Mouse (Mus musculus) c-Kit-positive CD71-negative TER-119-negative erythroid progenitor cells, embryonic 14.5 days (primary cell): ENCODE data around the gene Fut8.
"Not testable (repeated sequence)": the region's sequence is repeated elsewhere in the genome, so short reads cannot be mapped to it uniquely, and the experiment has no call there.

Source experiments
- DNase-seq: peaks from one replicate; pipeline ENCODE4 v3.0.0-alpha.2; 2013; ENCODE audit warnings: low read depth

The Fut8 gene

DNA sequence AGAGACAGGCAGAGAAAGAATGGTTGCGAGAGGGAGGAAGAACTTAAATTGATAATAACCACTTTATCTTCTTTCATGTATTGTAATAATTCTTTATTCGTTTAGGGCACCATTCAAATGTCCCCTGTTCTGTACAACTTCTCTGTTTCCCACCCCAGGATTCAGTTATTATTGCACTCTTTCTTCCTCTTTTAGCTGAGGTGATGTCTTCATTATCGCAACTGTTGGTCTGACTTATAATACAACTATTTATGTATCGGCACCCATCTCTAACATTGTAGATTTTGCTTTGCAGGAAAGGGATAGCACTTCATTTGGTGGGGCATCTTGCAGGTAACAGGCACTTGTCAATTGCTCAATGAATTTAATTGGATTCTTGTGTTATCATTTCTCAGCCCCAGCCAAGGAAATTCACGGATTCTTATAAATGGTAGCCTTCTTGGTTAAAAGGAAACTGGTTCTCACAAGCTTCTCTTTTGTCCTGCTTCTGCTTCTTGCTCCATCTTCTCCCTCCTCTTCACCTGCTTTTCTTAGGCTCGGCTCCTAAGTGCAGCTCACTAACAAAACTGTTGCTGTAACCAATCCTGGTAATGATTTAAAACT, 15.6 kb upstream of the Fut8 start:
- DNase-seq, result no peak

DNA sequence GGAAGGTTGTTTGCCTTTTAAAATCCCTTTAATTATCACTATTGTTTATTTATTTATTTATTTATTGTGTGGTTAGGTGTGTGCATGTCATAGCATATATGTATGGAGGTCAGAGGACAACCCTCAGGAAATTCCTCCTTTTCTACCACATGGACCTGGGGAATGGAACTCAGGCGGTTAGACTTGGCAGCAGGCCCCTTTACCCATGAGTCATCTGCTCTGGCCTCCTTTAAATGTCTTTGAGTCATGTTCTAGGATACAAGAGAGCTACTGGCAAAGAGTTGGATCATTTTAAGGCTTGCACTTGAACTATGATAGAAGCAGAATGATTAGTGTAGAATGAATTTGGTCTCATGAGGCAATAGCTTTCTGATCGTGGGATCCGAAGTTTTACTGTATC, 14.3 kb upstream of the Fut8 start:
- no peak for DNase-seq

DNA sequence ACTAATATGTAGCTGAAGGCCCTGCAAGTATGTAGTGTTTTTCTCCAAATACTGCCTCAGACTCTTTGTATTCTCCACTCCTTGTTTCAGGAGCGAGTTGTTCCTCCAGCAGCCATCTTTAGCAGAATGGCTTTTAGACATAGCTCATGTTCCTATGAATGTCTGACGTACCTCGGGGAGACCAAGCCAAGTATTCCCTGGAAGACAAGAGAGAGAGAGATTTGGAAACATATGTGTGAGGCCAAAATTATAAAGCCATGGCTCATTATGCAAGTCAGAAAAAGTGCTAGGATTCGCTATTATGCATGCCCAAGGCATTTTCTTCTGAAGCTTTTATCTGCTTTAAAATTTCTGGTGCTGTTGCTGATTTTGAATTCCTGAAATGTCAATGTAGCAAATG, 13.8 kb upstream of the Fut8 start:
- DNase-seq, result no peak

DNA sequence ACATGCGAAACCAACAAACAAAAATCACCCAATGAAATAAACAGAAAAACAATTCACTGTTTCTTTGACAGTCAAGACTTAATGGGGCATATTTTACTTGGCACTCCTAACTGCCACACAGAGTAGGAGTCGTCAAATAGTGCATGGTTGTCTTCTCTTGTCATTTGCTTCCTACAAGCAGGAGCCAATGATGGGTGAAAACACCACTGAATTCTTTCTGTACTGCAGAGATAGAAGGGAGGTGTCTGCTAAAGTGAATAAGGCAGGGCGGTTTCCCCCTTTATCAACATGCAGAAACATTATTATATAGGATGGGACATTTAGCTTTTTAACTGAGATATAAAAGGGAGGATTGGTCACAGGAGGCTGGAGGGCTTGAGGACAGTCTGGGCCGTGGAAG, 13.0 kb upstream of the Fut8 start:
- no peak for DNase-seq

DNA sequence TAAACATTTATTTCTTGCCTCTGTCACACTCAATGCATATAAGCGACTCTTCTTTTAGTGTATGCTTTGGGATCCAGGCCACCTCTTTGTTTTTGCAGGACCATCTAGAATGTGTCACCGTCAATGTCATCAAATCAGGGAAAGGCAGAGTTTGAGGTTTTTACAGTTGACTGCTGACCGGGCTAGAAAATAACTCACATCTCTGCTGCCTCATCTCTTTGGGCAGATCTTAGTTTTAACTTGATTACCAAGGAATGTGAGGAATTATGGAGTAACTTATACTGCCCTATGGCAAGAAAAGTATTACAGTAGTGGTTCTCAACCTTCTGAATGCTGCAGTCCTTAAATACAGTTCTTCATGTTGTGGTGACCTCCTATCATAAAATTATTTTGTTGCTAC, 12.2 kb upstream of the Fut8 start:
- DNase-seq, result no peak

DNA sequence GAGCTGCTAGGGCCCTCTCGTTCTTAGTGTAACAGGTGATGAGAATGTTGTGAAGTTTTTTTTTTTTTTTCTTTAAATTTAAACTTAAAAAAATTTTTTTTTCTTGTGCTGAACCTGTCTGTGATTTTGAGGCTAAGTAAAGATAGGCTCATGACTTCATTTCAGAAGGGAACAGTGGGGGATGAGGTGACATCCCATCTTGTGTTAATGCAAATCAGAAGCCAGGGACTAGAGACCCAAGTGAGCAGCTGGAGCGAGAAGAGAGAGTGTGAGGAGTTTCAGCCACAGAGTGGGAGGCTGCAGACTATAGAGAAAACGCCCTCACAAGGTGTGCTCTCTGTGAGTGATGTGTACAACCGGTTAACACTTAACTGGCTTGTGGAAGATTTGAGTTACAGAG, 2.0 kb upstream of the Fut8 start:
- DNase-seq, result no peak

DNA sequence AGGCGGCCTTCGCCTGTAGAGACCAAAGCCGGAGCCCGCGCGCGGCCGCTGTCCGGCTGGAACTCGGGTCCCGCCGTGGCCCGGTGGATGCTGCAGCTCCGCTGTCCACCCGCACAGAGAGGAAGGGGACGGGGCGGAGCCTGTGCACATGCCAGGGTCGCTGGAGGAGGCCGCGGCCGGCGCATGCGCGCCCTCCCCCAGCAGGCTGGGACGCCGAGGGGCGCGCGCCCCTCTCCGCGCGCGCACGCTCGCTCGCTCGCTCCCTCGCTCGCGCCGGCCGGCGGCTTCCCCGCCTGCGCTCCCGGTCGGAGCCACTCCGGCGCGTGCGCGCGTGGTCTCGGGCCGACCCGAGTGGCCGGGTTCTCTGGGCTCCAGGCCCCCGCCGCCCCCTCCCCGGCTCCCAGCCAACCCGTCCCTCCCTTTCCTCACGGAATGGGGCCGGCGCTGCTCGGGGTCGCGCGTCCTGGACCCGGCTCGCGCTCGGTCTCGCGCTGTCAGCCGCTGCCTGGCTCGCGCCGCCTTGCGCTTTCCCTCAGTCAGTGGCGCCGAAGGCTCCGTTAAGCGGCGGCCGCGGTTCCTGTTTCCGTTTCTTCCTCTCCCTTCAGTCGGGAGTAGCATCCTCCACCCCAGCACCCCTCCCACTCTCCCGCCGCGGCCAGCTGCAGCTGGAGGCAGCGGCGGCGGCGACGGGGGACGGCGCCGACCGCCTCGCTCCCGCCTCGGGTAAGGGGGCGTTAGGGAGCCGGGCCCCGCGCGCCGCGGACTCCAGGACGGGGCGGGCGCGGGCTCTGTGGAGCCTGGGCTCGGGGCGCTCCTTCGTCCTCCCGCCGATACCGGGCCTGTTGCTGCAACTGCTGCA, 835 bp downstream of the Fut8 start:
- peak; percentile 72 for DNase-seq

DNA sequence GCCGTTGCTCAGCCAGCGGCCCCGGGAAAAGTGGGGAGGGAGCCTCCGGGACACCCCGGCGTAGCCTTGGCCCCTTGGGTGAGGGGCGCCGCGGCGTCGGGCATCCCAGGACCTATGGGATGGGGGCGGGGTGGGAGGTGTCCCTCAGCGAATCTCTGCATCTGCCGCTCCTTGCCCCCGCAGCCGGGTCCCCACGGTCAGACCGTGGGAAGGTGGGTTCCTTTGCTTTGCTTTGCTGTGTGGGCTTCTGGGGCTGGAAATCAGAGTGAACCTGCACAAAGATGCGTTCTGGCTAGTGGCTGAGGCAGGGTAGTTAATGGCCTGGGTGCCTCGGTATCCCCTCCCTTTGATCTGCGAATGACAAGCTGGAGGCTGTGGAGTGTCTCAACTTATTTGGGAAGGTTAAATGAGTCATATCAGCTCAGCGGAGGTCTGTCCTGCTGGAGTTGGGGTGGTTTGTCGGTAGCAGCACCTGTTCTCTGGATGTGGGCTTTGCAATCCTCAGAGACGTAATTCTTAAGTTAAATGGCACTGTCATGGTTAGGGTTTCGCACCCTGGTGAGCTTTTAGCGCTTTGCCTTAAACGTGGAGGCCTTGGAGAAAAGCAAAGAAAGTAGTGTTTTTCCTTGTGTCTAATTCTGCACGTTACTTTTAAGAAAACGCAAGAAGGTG, 1.6 kb downstream of the Fut8 start:
- DNase-seq, result no peak

DNA sequence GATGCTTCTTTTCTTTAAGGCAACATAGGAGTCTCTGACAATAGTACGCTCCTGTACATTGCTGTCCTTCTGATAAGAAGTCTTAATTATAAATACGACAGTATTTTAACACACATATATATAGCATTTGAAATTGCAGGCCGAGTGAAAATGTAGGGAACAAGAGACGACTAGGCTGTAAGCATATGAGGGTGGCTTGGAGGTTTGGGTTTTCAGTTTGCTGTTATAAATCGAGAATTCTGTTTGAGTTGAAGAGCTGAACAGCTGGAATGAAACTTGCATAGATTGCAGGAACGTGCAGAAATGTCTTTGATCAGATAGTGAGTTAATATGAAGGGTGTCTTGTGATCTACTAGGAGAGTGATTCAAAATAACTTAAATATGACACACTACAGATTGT, 2.4 kb downstream of the Fut8 start:
- no peak for DNase-seq

DNA sequence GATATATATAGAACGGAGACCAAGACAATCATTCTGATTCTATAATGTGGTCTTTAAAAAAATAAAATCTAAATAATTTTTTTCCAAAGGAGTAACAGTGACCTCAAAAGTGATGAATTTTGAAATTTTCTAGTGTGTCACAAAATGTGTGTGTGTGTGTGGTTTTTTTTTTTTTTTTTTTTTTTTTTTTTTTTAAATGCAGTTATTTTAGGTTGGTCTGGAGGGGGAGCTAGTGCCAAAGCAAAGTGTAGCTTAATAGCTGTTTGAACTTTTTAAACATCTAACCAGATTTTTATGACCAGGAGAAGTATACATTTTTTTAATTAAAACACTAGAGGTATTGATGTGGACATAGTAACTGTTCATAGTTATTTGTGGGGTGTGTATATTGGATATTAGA, 2.9 kb downstream of the Fut8 start:
- no peak for DNase-seq

DNA sequence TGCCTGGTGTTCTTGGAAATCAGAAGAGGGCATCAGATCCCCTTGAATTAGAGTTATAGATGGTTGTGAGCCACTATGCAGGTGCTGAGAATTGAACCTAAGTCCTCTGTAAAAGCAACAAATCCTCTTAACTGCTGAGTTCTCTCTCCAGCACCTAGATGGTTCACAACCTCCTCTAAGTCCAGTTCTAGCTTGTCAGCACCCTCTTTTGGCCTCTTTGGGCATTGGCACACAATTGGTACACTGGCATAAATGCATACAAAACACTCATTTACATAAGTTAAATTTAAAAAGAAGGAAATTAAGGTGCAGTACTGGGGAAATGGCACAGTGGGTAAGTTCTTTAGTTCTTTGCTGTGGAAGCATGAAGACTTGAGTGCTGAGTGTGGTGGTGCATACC, 24.7 kb downstream of the Fut8 start:
- no peak for DNase-seq

DNA sequence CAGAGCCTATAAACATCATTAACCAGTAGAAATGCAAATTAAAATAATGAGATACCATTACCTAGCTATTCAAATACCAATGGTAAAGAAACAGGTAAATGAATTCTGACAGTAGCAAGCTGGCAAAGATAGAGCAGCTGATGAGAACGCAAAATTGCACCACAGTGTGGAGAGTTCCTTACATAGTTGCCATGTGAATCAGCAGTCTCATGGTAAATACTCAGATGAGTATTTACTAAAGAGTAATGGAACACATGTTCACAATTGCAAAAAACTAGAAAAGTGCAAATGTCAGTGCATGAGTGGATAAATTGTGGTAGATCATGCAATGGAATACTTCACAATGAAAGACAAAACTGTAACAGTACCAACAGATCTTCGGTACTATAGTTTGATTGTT, 25.9 kb downstream of the Fut8 start:
- DNase-seq, result no peak

DNA sequence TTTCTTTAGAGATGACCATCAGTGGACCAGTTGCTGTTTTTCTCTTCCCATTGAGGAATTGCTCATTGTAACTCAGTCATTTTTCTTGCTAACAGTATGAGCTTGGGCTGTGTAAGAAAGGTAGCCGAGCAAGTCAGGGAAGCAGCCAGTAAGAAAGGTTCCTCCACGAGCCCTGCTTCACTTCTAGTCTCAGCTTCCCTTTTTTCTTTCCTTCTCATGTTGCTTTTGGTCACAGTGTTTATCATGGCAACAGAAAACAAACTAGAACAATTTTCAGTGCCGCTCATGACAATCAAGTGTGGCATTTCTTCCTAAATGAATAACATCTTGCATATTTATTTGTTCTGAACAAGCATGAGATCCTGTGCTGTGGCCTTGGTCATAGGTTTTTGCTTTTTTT, 32.8 kb downstream of the Fut8 start:
- DNase-seq, result peak; percentile 25

DNA sequence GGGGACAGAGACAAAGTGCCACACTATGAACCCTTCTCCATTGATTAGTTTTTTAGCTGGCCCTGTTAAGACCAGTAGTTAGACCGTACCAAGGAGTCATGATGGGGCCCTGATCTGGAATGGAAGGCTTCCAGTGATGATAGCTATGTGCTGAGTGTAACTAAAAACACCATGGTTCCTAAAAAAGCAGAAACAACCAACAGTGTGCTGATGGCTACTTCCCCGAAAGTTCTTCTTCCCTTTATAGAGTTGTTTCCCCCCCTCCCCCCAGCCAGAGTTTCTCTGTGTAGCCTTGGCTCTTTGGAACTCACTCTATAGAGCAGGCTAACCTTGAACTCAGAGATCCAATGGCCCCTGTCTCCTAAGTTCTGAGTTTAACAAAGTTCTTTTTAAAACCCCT, 50.6 kb downstream of the Fut8 start:
- no peak for DNase-seq

DNA sequence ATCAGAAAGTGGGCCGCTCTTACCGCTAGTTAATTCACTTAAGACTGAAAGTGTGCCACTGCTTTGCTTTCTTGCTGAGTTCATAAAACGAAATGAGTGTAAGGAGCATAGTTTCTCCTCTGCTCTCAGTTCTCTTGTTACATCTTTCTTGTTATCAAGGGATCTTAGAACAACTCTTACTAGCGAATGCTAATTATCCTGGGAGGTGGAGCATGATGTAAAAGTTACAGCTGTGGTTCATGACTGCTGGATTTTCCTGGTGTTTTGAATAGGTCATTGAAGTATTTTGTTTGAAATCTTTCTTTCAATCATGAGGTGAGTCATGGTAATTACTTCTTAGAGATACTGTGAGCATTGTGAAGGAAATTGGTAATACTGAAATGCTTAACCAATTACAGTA, 53.1 kb downstream of the Fut8 start:
- no peak for DNase-seq

DNA sequence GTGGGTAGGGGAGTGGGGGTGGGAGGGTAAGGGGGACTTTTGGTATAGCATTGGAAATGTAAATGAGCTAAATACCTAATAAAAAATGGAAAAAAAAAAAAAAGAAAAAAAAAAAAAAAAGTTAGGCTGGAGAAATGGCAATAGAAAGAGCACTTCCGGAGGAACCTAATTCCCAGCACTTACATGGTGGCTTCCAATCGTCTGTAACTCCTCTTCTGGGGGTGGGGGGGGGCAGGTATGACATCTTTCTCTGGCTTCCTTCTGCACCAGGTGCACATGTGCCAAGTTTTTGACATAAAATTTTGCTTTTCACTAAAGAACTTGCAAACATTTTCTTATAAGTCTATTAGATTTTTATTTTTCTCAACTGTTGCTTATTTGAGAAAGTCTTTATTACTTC, 53.9 kb downstream of the Fut8 start:
- not testable (repeated sequence) for DNase-seq

DNA sequence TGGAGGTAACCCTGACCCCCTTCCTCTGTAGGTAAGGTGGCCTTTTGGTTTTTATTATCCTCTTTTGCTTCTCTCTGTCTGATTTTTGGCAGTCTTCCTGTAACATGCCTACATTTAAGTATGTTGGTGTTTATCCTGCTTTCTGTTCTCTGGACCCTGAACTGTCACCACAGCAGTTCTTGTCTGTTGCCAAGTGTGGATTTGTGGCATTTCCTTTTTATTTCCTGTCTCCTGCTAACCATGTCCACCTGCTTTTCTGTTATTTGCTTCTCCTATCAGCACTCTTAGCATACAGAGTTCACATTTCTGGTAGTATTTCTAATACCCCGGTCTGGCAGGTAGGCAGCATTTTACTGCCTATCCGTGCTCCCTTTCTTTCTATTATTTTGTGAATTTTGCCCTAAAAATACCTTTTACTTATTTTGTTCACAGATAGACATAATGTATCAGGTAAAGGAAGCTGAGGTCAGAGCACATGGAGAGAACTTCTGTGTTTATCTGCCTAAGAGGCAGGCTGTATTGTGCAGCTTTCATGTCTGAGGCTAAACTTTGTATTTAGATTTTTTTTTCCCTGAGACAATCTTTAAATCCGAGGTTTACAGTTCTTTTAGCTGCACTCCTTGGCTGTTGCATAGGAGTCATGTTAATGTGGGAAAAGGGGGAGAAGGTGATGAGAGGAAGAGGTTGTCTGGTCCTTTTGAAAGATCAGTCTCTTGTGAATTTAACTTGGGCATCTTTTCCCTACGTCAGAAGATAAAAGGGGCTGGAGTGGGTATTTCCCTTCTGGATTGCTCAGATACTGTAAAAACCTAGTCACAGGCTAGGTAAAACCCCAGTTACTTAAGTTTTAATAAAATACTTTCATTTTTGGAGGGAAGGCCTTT, 54.7 kb downstream of the Fut8 start:
- DNase-seq, result no peak

DNA sequence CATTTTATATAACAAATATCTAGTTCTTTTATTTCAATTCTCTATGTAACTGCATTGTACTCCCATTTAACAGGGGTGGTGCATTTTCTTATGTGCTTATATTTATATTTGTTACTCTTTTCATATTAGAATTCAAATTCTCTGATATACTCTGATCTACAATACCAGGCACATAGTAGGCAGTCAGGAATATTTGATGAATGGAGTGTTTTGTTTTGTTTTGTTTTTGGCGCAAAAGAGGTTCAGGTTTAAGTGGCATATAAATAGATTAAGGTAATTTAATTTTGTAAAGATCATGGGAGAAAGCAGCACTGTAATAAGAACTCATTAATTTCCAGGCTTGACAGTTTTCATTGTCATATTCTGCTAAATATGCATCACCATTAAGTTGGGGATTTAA, 58.2 kb downstream of the Fut8 start:
- no peak for DNase-seq

DNA sequence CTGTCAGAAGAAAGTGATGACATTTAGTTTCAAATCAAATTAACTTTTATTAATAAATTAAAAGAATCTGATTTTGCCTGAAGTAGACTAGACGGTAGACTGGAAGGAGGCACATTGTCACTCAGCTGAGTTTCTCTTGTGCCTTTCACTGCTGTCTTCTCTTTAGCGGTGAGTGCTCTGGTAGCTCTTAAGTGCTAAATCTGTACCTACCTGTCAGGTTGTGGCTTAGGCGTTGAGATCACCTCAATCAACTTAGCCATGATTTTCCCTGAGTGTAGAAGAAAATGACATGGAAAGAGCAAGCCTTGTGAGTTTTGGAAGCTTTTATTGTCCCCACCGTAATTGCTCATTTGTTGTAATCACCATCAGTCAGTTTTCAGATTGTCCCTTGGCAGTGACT, 59.2 kb downstream of the Fut8 start:
- DNase-seq, result no peak

DNA sequence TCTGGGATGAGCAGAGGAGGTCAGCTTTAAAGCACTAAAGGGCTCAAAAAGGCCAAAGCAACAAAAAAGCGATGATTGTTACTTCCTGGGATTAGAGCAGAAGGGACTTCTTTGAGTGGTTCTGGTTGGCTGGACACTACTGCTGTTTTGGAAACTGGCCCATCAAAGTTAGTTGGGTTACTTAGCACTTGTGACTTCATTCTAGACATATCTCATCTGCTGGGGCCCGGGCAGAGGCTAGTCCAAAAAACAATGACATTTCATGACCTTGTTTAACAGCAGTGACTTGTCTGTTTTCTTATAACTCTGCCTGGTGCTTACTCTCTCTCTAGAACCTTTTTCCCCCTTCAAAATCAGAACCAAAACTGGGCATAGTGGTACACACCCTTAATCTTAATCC, 59.9 kb downstream of the Fut8 start:
- no peak for DNase-seq

DNA sequence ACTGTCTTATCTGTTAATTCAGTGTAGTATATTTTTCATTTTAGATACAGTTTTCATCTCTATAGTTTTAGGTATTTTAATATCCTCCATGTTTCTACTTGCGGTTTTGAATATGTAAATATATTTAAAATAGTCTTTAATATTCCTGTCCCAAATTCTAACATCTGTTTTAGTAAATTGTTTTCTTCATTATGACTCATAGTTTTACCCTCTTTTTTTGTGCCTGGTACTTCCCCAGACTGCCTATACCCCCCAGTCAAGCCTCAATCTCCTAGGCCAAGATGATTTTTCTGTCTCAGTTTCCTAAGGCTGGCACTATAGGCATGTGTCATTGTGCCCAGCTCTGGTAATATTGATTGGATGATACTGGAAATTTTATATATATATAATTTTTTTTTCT, 64.1 kb downstream of the Fut8 start:
- no peak for DNase-seq

DNA sequence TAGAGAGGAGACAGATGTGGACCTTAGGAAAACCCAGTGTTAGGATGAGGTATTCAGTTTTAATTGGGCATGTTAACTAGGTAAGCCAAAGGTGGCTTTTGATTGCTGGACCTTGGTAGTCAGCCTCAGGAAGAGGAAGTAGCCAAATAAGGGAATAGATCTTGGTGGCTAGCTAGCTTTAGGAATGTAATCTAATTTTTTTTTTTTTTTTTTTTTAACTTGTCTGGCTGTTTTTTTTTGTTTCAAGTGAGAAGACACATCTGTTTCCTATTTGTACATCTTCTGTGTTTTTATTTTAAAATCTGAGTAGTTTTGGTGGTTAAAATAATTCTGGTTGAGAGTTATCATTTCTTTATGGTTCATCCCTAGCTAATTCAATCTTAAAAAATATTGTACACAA, 65.4 kb downstream of the Fut8 start:
- DNase-seq, result no peak
